Mouse (Mus musculus): ENCODE measurements around the gene Timp3.

DNA sequence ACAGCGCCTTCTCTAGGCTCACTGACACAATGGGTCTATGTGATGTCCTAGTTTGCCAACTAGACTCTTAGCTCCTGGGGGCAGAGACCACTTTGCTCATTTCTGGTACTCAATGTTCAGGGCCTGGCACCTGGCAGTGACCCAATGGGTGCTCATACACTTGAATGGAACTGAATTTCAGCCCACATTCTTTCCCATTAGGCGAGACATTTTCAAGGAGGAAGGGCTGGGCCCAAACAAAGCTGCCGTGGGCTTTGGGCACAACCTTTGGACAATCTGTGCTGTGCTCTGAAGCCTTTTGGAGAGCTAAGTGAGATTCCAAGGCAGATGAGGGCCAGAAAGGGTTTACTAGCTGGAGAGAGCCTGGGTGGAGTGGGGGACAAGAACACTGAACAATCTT is 41.2 kb upstream of the Timp3 start:
- TF ChIP-seq EP300 (IDR thresholded peaks at IDR 0.05) (peak; percentile 99), CTCF (IDR thresholded peaks at IDR 0.05) (no peak)
